Mouse (Mus musculus) lung, embryonic 14.5 days (tissue): ENCODE data around the gene Jtb. TPM values are rescaled to one million over a fixed set of nuclear protein-coding genes. Genes with fewer than 3 reads are reported as not detected.

Experiments
- ATAC-seq: fragments of 200-750 bp; cut with Nextera tagmentation; 2 replicates; pipeline ENCODE4 v1.8.0; 2017; ENCODE audit warnings: mild to moderate bottlenecking, moderate TSS enrichment, moderate library complexity; ENCODE audit not compliant: insufficient read depth
- DNase-seq: peaks from one replicate; pipeline ENCODE4 v3.0.0-alpha.2; 2015
- H3K27ac ChIP-seq: fragments of 300-500 bp; sonication (generic); 2 replicates; pipeline ENCODE4 v1.5.1; 2014; ENCODE audit warnings: low read depth, mild to moderate bottlenecking, moderate library complexity
- H3K27me3 ChIP-seq: fragments of 300-500 bp; sonication (generic); 2 replicates; pipeline ENCODE4 v1.6.1; 2014; ENCODE audit warnings: low read length, control low read depth; ENCODE audit not compliant: insufficient read depth
- H3K36me3 ChIP-seq: fragments of 300-500 bp; sonication (generic); 2 replicates; pipeline ENCODE4 v1.6.1; 2014; ENCODE audit warnings: control low read depth; ENCODE audit not compliant: insufficient read depth
- H3K4me1 ChIP-seq: fragments of 300-500 bp; sonication (generic); 2 replicates; pipeline ENCODE4 v1.6.1; 2014; ENCODE audit warnings: antibody characterized with exemption, control low read depth; ENCODE audit not compliant: insufficient read depth
- H3K4me2 ChIP-seq: fragments of 300-500 bp; sonication (generic); 2 replicates; pipeline ENCODE4 v1.6.1; 2014; ENCODE audit warnings: mild to moderate bottlenecking
- H3K4me3 ChIP-seq: fragments of 300-500 bp; sonication (generic); 2 replicates; pipeline ENCODE4 v1.5.1; 2014; ENCODE audit warnings: low read depth, low read length
- H3K9ac ChIP-seq: fragments of 300-500 bp; sonication (generic); 2 replicates; pipeline ENCODE4 v1.6.1; 2014
- H3K9me3 ChIP-seq: fragments of 300-500 bp; sonication (generic); 2 replicates; pipeline ENCODE4 v1.6.1; 2016; ENCODE audit warnings: low read depth, low read length, control low read depth
- CTCF ChIP-seq: IDR thresholded peaks from 2 replicates; pipeline ENCODE4 v1.5.1; 2016; ENCODE audit warnings: antibody characterized with exemption, low read depth
- WGBS: fragments of 180-500 bp; shearing (Covaris S2); extraction: QIAGEN DNeasy Blood & Tissue Kit; methylation state at CpG from one replicate; pipeline ENCODE4 v1.1.7; 2014; 5-methylcytosine and 5-hydroxymethylcytosine counted together
- polyA plus RNA-seq: library from polyadenylated mRNA; unstranded; fragments of >200 nt; fragmentation: Nextera tagmentation; extraction: Ambion mirVana; gene quantifications from 2 replicates; pipeline ENCODE4 v1.2.1, GENCODE M21; 2014

Jtb gene
- polyA plus RNA-seq, 1 experiment from 2014 or later: 99.7 TPM

GRCm38 (mm10) chr3:90203619-90204018 is 27.8 kb upstream of the Jtb start:
- peaks cover 13% of the 10 kb centered on the region for H3K36me3 ChIP-seq
- H3K9me3 ChIP-seq: no peaks in the 10 kb centered on the region
- H3K27me3 ChIP-seq: no peaks in the 10 kb centered on the region
- TF ChIP-seq CTCF: no peak
- DNase-seq: no peak
- 66% methylated on average over 5 of the region's 5 CpGs for WGBS
- no peak overlapping the region for H3K4me2 ChIP-seq
- H3K4me1 ChIP-seq: no peaks in the 10 kb centered on the region
- H3K9ac ChIP-seq: no peak overlapping the region
- no peak overlapping the region for H3K4me3 ChIP-seq
- ATAC-seq: no peak
- H3K27ac ChIP-seq: no peak overlapping the region

GRCm38 (mm10) chr3:90204582-90204981 is 26.8 kb upstream of the Jtb start:
- WGBS: 94% methylated on average over 2 of the region's 2 CpGs
- no peaks in the 10 kb centered on the region for H3K4me1 ChIP-seq
- no peak overlapping the region for H3K4me3 ChIP-seq
- ATAC-seq: no peak
- peaks cover 23% of the 10 kb centered on the region for H3K36me3 ChIP-seq
- H3K9me3 ChIP-seq: no peaks in the 10 kb centered on the region
- H3K27me3 ChIP-seq: no peaks in the 10 kb centered on the region
- H3K9ac ChIP-seq: no peak overlapping the region
- no peak overlapping the region for H3K4me2 ChIP-seq
- H3K27ac ChIP-seq: no peak overlapping the region
- no peak for DNase-seq
- TF ChIP-seq CTCF: no peak

DNA sequence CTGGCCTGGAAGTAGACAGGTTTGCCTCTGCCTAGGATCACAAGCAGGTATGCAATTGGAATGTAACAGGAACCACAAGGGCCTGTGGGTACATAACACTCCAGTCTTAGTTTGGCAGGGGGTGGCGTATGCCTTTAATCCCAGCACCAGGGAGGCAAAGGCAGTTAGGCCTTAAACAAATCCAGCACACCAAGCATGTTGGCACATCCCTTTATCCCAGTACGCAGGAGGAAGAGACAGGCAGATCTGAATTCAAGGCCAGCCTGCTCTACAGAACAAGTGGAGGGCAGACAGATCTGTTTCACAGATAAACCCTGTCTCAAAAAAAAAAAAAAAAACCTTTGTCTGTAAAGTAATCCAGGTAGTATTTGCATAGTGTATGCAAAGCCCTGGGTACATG is 22.7 kb upstream of the Jtb start:
- H3K4me2 ChIP-seq: no peak overlapping the region
- no peak overlapping the region for H3K9ac ChIP-seq
- no peaks in the 10 kb centered on the region for H3K27me3 ChIP-seq
- H3K4me3 ChIP-seq: no peak overlapping the region
- no peak overlapping the region for H3K27ac ChIP-seq
- TF ChIP-seq CTCF: no peak
- peaks cover 55% of the 10 kb centered on the region for H3K36me3 ChIP-seq
- 72% methylated on average over 2 of the region's 2 CpGs for WGBS
- no peak for DNase-seq
- ATAC-seq: no peak
- H3K9me3 ChIP-seq: no peaks in the 10 kb centered on the region
- H3K4me1 ChIP-seq: peaks cover 13% of the 10 kb centered on the region

- peaks cover 18% of the 10 kb centered on the region for H3K4me1 ChIP-seq
- ATAC-seq (no peak), DNase-seq (no peak)
- H3K9ac ChIP-seq: no peak overlapping the region
- no peaks in the 10 kb centered on the region for H3K9me3 ChIP-seq
- H3K36me3 ChIP-seq: peaks cover 55% of the 10 kb centered on the region
- no peaks in the 10 kb centered on the region for H3K27me3 ChIP-seq
- TF ChIP-seq CTCF: no peak
- H3K4me2 ChIP-seq: no peak overlapping the region
- H3K4me3 ChIP-seq: no peak overlapping the region
- no peak overlapping the region for H3K27ac ChIP-seq
- 87% methylated on average over 5 of the region's 5 CpGs for WGBS
These were observed 21.4 kb upstream of the Jtb start for GRCm38 (mm10) chr3:90209908-90210566.

DNA sequence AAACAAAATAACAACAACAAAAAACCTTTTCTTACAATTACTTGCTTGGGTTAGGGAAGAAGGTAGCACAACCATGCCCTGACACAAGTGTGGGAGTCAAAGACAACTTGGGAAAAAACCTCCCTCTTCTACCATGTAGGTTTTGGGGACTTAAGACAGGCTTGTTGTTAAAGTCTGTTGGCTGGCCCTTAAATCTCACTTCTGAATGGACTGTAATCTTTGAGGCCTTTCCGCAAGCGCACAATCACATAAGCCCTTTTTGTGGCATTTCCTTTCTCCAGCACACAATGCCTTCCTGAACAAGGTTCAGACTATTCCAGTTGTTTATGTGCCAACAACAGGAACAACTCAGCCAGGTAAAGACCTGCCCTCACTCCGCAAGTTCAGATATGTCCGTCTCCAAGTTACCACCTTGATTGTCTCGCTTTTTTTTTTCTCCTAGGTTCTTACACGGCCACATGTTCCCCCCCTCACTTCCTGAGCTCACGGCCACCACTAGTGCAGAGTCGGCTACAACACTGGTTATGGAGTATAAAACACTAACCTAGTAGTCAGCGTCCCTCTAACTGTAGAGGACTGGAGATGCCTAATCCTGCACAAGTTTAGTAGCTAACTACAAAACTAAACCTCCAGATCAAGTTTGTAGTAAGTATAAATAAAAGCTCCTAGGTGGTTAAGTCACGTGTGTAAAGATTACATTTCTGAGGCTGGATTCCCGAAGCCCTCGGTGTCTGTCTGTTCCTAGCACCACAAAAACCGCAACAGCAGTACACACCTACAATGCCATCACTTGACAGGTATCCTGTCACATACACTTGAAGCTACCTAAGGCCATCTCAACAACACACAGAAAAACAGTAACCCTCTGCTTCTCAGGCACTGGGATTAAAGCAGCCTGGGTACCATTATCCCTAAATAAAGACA is 19.7 kb upstream of the Jtb start:
- WGBS: 73% methylated on average over 13 of the region's 13 CpGs
- ATAC-seq (no peak), DNase-seq (no peak)
- H3K9ac ChIP-seq: peak overlapping the region; percentile 95
- H3K27ac ChIP-seq: no peak overlapping the region
- TF ChIP-seq CTCF: no peak
- H3K4me1 ChIP-seq: peaks cover 18% of the 10 kb centered on the region
- no peaks in the 10 kb centered on the region for H3K27me3 ChIP-seq
- H3K36me3 ChIP-seq: peaks cover 55% of the 10 kb centered on the region
- no peaks in the 10 kb centered on the region for H3K9me3 ChIP-seq
- peak overlapping the region; percentile 98 for H3K4me2 ChIP-seq
- H3K4me3 ChIP-seq: peak overlapping the region; percentile 71

DNA sequence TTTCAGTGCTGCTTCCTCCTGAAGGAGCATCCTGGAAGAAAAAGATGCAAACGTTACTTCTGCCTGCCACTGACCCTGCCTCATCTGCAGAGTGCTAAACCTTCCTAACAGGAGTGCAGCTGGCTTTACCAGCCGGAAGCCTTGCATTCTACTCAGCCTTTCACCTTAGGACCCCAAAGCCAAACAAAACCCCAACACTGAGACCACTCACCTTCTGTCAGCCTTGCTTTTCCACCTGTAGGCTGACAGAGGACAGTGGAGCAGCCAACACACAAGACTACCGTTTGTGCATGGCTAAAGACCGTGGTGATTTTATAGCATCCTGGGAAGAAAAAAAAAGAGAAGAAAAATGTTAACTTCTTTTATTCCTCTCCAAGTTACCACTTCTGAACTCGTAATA is 18.7 kb upstream of the Jtb start:
- no peak for DNase-seq
- Histone ChIP-seq H3K27me3 (no peaks in the 10 kb centered on the region), H3K4me3 (peak overlapping the region; percentile 71), H3K9ac (peak overlapping the region; percentile 95), H3K9me3 (no peaks in the 10 kb centered on the region), H3K36me3 (peaks cover 50% of the 10 kb centered on the region), H3K4me1 (peaks cover 18% of the 10 kb centered on the region), H3K27ac (peak overlapping the region; percentile 90), H3K4me2 (peak overlapping the region; percentile 98)
- WGBS: 8% methylated on average over 5 of the region's 5 CpGs
- no peak for ATAC-seq
- TF ChIP-seq CTCF: no peak

GRCm38 (mm10) chr3:90213377-90213866 is 18.0 kb upstream of the Jtb start, which contains the start of the genes Rps27 and Rab13:
TSS of gene Rps27 (minus strand) at chr3:90213651.
TSS of gene Rab13 (plus strand) at chr3:90213695.
- Histone ChIP-seq H3K4me3 (peak within 1 kb of the TSS; percentile 71), H3K36me3 (peaks cover 44% of the 10 kb centered on the region), H3K9me3 (no peaks in the 10 kb centered on the region), H3K27ac (peak within 1 kb of the TSS; percentile 90), H3K9ac (peak within 1 kb of the TSS; percentile 95), H3K27me3 (no peaks in the 10 kb centered on the region), H3K4me1 (peaks cover 18% of the 10 kb centered on the region), H3K4me2 (peak within 1 kb of the TSS; percentile 98)
- under 1% methylated on average over 42 of the region's 42 CpGs for WGBS
- DNase-seq (peak; percentile 98), ATAC-seq (peak; percentile 95)
- no peak for TF ChIP-seq CTCF
